Mouse (Mus musculus) bone marrow macrophage, adult 2 months (primary cell): ENCODE results near the gene Trp53i13.

ENCODE experiments used
- CTCF ChIP-seq: IDR thresholded peaks from 2 replicates; pipeline ENCODE4 v1.5.1; 2012; ENCODE audit warnings: low read depth, mild to moderate bottlenecking, low read length, moderate library complexity
- POLR2A ChIP-seq: IDR thresholded peaks from 2 replicates; pipeline ENCODE4 v1.6.1; 2012; ENCODE audit warnings: mild to moderate bottlenecking, low read depth, low read length, borderline replicate concordance

- no peak for TF ChIP-seq CTCF
- no peak for TF ChIP-seq POLR2A
Measured at GRCm38 (mm10) chr11:77501971-77502370, 13.8 kb downstream of the Trp53i13 start.
